Mouse (Mus musculus) subcutaneous adipose tissue, adult 2 months (tissue): ENCODE measurements around the gene Rptor. TPM values are rescaled to one million over a fixed set of nuclear protein-coding genes. Genes with fewer than 3 reads are reported as not detected.

ENCODE experiments used
- polyA plus RNA-seq: library from polyadenylated mRNA; depleted of rRNA; stranded (reverse); fragments of >200 nt; gene quantifications from 2 replicates; pipeline ENCODE4 v1.2.3, GENCODE M21; 2012; ENCODE audit warnings: low replicate concordance; rRNA removed

Rptor gene
- polyA plus RNA-seq, result 25.8 and 35.7 TPM in 2 replicates

DNA sequence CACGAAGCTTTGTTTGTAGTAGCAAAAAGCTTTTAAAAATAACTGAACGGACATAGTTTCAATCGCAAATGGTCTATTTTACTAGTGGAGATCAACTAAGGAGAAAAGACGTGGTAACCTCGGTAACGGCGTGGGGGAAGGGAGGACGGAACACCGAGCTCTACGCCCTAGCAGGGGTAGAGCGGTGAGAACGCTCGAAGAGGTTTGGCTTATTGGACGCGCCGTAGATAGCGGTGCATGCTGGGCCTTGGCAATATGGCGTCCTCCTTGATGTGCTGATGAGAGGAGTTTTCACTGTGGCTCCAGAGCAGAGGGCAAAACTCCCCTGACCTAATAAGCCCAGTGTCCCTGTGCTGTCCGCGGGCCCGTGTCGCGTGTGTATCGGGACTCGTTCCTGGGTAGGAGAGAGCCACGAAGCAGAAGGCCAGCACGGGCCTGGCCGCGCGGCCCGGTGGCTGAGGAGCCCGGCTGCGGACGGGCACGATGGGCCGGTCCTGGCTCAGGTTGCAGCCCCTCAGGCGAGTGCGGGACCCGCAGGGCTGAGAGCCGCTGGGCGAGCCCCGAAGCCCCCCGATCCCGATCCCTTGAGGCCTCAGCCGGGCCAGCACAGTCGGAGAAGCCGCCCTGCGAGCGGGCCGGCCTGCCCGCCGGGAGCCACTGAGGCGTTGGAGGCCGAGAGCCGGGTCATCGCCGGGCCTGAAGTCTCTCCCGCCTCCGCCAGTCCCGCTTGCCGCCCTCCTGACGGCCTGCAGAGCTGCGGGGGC, at the start of gene Rptor:
TSS of gene Rptor (plus strand) at position 143 of the 764 bp plus-strand sequence.

GRCm38 (mm10) chr11:119913291-119913934, 310.7 kb downstream of the Rptor start, which contains the start of gene Chmp6:
TSS of gene Chmp6 (plus strand) at chr11:119913441.

DNA sequence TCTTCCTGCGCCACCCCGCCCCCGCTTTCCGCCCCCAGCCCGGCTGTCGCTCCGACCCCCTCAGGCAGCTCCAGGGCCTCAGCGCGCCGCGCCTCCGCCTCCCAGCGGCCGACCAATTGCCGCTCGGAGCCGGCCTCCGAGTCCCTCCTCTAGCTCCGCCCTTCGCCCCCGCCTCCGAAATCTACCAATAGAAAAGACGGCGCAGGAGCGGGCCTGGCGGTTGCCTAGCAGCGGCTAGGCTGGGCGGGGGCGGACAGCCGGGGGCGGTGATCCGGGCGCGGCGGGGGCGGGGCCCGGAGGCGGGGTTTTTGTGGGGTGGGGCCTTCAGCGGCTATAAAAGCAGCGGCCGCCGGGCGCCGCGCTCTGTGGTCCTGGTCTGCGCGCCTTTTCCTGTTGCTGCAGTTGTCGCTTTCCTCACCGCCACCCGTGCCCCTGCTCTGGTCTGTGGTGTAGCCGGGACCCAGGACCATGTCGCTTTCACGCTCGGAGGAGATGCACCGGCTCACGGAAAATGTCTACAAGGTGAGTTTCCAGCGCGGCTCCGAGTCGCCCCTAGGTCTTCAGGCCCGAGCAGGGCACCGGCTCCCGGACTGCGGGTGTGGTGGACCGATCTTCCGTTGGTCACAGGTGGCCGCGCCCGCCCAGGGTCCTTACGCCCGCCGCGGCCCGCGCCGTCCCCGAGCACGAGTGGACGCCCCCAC, 340.2 kb downstream of the Rptor start, which contains the start of gene Baiap2:
TSS of gene Baiap2 (plus strand) at position 37 of the 701 bp plus-strand sequence.

Other genes starting within 250 kb of the Rptor start
- 34.0 and 43.9 TPM in 2 replicates for gene Sgsh, start 247.4 kb upstream of the Rptor start, polyA plus RNA-seq
- gene Slc26a11, start 247.3 kb upstream of the Rptor start, polyA plus RNA-seq, result 21.1 and 27.0 TPM in 2 replicates
- gene Rnf213, start 209.8 kb upstream of the Rptor start, polyA plus RNA-seq, result 33.5 and 46.4 TPM in 2 replicates
- gene Endov, start 111.6 kb upstream of the Rptor start, polyA plus RNA-seq, result 18.2 and 26.6 TPM in 2 replicates
- gene Nptx1, start 55.2 kb upstream of the Rptor start, polyA plus RNA-seq, result 0.17 and 7.0 TPM in 2 replicates